Mouse (Mus musculus) forebrain, embryonic 11.5 days (tissue): ENCODE measurements at regions not wholly inside any gene's neighbourhood (a gene's known extent, or its start where the extent isn't known, plus 50 kb on each side); places are given as distances from the start of the nearest gene placed in this dataset.

Experiments used
- ATAC-seq: fragments of 200-750 bp; cut with Nextera tagmentation; replicated peaks from 2 replicates; pipeline ENCODE4 v1.8.0; 2017; ENCODE audit warnings: moderate TSS enrichment; ENCODE audit not compliant: low FRiP score
- DNase-seq: peaks from one replicate; pipeline ENCODE4 v3.0.0-alpha.2; 2017; ENCODE audit warnings: low spot score
- H3K27ac ChIP-seq: fragments of 300-500 bp; sonication (generic); 2 replicates; pipeline ENCODE4 v1.5.1; 2014; ENCODE audit warnings: low read depth, low read length
- H3K27me3 ChIP-seq: fragments of 300-500 bp; sonication (generic); 2 replicates; pipeline ENCODE4 v1.6.1; 2014; ENCODE audit warnings: mild to moderate bottlenecking, low read length, mixed read lengths; ENCODE audit not compliant: control insufficient read depth, insufficient read depth
- H3K36me3 ChIP-seq: fragments of 300-500 bp; sonication (generic); 2 replicates; pipeline ENCODE4 v1.6.1; 2014; ENCODE audit warnings: mild to moderate bottlenecking, low read length, moderate library complexity, mixed read lengths; ENCODE audit not compliant: control insufficient read depth, insufficient read depth
- H3K4me1 ChIP-seq: fragments of 300-500 bp; sonication (generic); replicated peaks from 2 replicates; pipeline ENCODE4 v1.6.1; 2014; ENCODE audit warnings: low read length, mixed read lengths; ENCODE audit not compliant: control insufficient read depth, insufficient read depth
- H3K4me2 ChIP-seq: fragments of 300-500 bp; sonication (generic); 2 replicates; pipeline ENCODE4 v1.6.1; 2014; ENCODE audit warnings: low read depth, mild to moderate bottlenecking, low read length, moderate library complexity, mixed read lengths; ENCODE audit not compliant: severe bottlenecking
- H3K4me3 ChIP-seq: fragments of 300-500 bp; sonication (generic); 2 replicates; pipeline ENCODE4 v1.5.1; 2014; ENCODE audit warnings: low read depth, low read length
- H3K9ac ChIP-seq: fragments of 300-500 bp; sonication (generic); 2 replicates; pipeline ENCODE4 v1.6.1; 2014; ENCODE audit warnings: low read length
- H3K9me3 ChIP-seq: fragments of 300-500 bp; sonication (generic); 2 replicates; pipeline ENCODE4 v1.6.1; 2016; ENCODE audit warnings: low read length, mixed read lengths; ENCODE audit not compliant: control insufficient read depth
- WGBS: fragments of 180-500 bp; shearing (Covaris S2); extraction: QIAGEN DNeasy Blood & Tissue Kit; methylation state at CpG from one replicate; pipeline ENCODE4 v1.1.7; 2014; 5-methylcytosine and 5-hydroxymethylcytosine counted together

GRCm38 (mm10) chr12:39761946-39762345 is 275.9 kb downstream of the Arl4a start:
- 78% methylated on average over 5 of the region's 5 CpGs for WGBS
- H3K4me3 ChIP-seq, result no peak overlapping the region

GRCm38 (mm10) chr12:39761326-39761725 is 276.5 kb downstream of the Arl4a start:
- no peak overlapping the region for H3K4me3 ChIP-seq
- H3K4me1 ChIP-seq, result no peaks in the 10 kb centered on the region
- H3K27me3 ChIP-seq, result no peaks in the 10 kb centered on the region
- no peak for ATAC-seq
- 75% methylated on average over 1 of the region's 1 CpGs for WGBS
- no peak overlapping the region for H3K9ac ChIP-seq
- no peaks in the 10 kb centered on the region for H3K36me3 ChIP-seq
- DNase-seq, result no peak
- no peaks in the 10 kb centered on the region for H3K9me3 ChIP-seq
- no peak overlapping the region for H3K27ac ChIP-seq
- no peak overlapping the region for H3K4me2 ChIP-seq

More at GRCm38 (mm10) chr12:39761946-39762345, 275.9 kb downstream of the Arl4a start:
- DNase-seq (no peak), ATAC-seq (no peak)
- Histone ChIP-seq H3K4me1 (no peaks in the 10 kb centered on the region), H3K36me3 (no peaks in the 10 kb centered on the region), H3K4me2 (no peak overlapping the region), H3K9ac (no peak overlapping the region), H3K9me3 (no peaks in the 10 kb centered on the region), H3K27me3 (no peaks in the 10 kb centered on the region), H3K27ac (no peak overlapping the region)

GRCm38 (mm10) chr12:39757975-39758374 is 279.9 kb downstream of the Arl4a start:
- Histone ChIP-seq H3K36me3 (no peaks in the 10 kb centered on the region), H3K27ac (no peak overlapping the region), H3K4me1 (no peaks in the 10 kb centered on the region), H3K9me3 (no peaks in the 10 kb centered on the region), H3K4me2 (no peak overlapping the region), H3K27me3 (no peaks in the 10 kb centered on the region), H3K9ac (no peak overlapping the region), H3K4me3 (no peak overlapping the region)
- ATAC-seq (no peak), DNase-seq (no peak)

GRCm38 (mm10) chr12:39751850-39752249 is 286.0 kb downstream of the Arl4a start:
- no peak overlapping the region for H3K9ac ChIP-seq
- no peaks in the 10 kb centered on the region for H3K27me3 ChIP-seq
- H3K9me3 ChIP-seq, result no peaks in the 10 kb centered on the region
- no peak overlapping the region for H3K4me2 ChIP-seq
- H3K27ac ChIP-seq, result no peak overlapping the region
- ATAC-seq (no peak), DNase-seq (no peak)
- H3K4me3 ChIP-seq, result no peak overlapping the region
- whole genome bisulfite sequencing, result 93% methylated on average over 5 of the region's 5 CpGs
- no peaks in the 10 kb centered on the region for H3K36me3 ChIP-seq
- H3K4me1 ChIP-seq, result no peaks in the 10 kb centered on the region

- H3K9me3 ChIP-seq, result no peaks in the 10 kb centered on the region
- no peak overlapping the region for H3K27ac ChIP-seq
- 43% methylated on average over 11 of the region's 11 CpGs for WGBS
- H3K9ac ChIP-seq, result no peak overlapping the region
- no peak overlapping the region for H3K4me3 ChIP-seq
- H3K36me3 ChIP-seq, result no peaks in the 10 kb centered on the region
- DNase-seq (no peak), ATAC-seq (peak; percentile 76)
- no peak overlapping the region for H3K4me2 ChIP-seq
- H3K27me3 ChIP-seq, result no peaks in the 10 kb centered on the region
- no peaks in the 10 kb centered on the region; the same call in 1 of the 2 replicates for H3K4me1 ChIP-seq
These were observed 295.4 kb downstream of the Arl4a start for GRCm38 (mm10) chr12:39742156-39743063.

GRCm38 (mm10) chr12:39741051-39741847 is 296.6 kb downstream of the Arl4a start:
- Histone ChIP-seq H3K36me3 (no peaks in the 10 kb centered on the region), H3K9me3 (no peaks in the 10 kb centered on the region), H3K4me2 (0 out of 2 replicates have a peak overlapping the region, but pooled peaks have one; percentile 15), H3K27ac (no peak overlapping the region), H3K4me3 (no peak overlapping the region), H3K27me3 (no peaks in the 10 kb centered on the region), H3K9ac (no peak overlapping the region), H3K4me1 (no peaks in the 10 kb centered on the region; the same call in 1 of the 2 replicates)
- 7% methylated on average over 13 of the region's 13 CpGs for WGBS
- peak; percentile 76 for ATAC-seq
- peak; percentile 58 for DNase-seq

- Histone ChIP-seq H3K4me2 (no peak overlapping the region), H3K27ac (no peak overlapping the region), H3K9ac (no peak overlapping the region), H3K36me3 (no peaks in the 10 kb centered on the region), H3K9me3 (no peaks in the 10 kb centered on the region), H3K4me3 (no peak overlapping the region), H3K4me1 (no peaks in the 10 kb centered on the region; the same call in 1 of the 2 replicates), H3K27me3 (no peaks in the 10 kb centered on the region)
- ATAC-seq (no peak), DNase-seq (no peak)
- WGBS, result 87% methylated on average over 3 of the region's 3 CpGs
These were observed 300.9 kb downstream of the Arl4a start for GRCm38 (mm10) chr12:39736966-39737365.

GRCm38 (mm10) chr12:39736097-39736920 is 301.5 kb downstream of the Arl4a start:
- DNase-seq (no peak), ATAC-seq (peak; percentile 43; the same call in 1 of the 2 replicates)
- 61% methylated on average over 9 of the region's 9 CpGs for WGBS
- Histone ChIP-seq H3K9me3 (no peaks in the 10 kb centered on the region), H3K4me3 (no peak overlapping the region), H3K9ac (no peak overlapping the region), H3K27ac (no peak overlapping the region), H3K4me1 (no peaks in the 10 kb centered on the region; the same call in 1 of the 2 replicates), H3K36me3 (no peaks in the 10 kb centered on the region), H3K4me2 (no peak overlapping the region), H3K27me3 (no peaks in the 10 kb centered on the region)
